Mouse (Mus musculus): ENCODE data around the gene Top2a.

Gene Top2a

GRCm38 (mm10) chr11:99023500-99024467, at the start of gene Top2a:
TSS of gene Top2a (minus strand) at chr11:99024189.
- DNase-seq: peak; percentile 99

GRCm38 (mm10) chr11:99073781-99074180, 49.8 kb upstream of the Top2a start:
- no peak for DNase-seq

DNA sequence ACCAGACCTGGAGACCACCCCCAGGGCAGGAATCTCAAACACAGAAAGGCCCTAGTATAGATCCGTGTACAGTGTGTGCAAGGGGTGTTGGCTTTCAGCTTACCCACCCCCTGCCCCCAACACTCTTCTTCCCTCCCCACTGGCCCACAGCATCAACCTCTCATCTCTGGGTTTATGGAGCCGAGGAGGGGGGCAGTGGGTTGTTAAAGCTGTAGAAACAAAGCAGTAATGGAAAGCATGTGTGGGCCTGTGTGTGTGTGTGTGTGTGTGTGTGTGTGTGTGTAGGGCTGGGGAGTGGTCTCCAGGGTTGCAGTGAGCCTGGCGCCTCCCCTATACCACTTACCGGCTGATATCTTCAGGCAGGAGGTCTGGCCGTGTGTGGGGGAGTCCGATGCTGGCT, 47.9 kb upstream of the Top2a start:
- peak; percentile 21 for DNase-seq

GRCm38 (mm10) chr11:99068455-99068854, 44.5 kb upstream of the Top2a start:
- DNase-seq: no peak

- DNase-seq: no peak
Measured at GRCm38 (mm10) chr11:99067591-99067990, 43.6 kb upstream of the Top2a start.

GRCm38 (mm10) chr11:99065979-99066378, 42.0 kb upstream of the Top2a start:
- peak; percentile 94 for DNase-seq

- DNase-seq: peak; percentile 23
Measured at GRCm38 (mm10) chr11:99065353-99065752, 41.4 kb upstream of the Top2a start.

DNA sequence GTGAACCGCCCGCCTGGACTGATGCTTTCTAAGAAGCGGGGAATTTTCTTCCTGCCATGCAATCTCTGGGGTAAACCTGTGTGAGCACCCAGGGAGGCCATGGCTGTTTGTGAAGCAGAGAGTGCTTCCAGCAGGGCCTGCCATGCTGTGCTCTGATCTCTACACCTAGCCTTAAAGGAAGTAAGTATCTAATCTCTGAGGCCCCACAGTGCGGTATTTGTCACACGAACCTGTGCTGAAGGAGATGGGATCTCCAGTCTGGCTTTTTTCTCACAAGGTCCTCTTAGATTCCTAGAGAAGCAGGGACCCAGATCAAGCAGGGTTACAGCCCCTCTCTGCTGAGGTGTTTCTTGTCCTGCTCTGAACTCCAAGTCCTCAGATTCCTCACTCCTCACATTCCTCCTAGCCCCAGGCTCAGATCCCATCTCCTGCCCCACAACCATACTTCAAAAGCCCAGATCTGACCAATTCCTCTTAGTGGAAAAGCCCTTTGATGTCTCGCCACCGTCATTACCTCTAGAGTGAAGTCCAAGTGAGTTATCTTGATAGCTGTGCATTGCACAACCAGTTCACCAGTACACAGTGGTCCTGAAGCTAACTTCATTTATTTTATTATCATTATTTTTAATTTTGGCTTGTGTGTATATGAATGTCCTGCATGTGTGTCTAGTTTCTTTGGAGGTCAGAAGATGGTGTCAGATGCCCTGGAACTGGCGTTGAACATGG, 39.6 kb upstream of the Top2a start:
- DNase-seq: no peak

- no peak for DNase-seq
Measured at GRCm38 (mm10) chr11:99062661-99063060, 38.7 kb upstream of the Top2a start.

- DNase-seq: no peak
Measured at GRCm38 (mm10) chr11:99060435-99060834, 36.4 kb upstream of the Top2a start.

- peak; percentile 30 for DNase-seq
Measured at GRCm38 (mm10) chr11:99055571-99056452, 31.8 kb upstream of the Top2a start.

GRCm38 (mm10) chr11:99055143-99055542, 31.2 kb upstream of the Top2a start:
- DNase-seq: no peak

- no peak for DNase-seq
Measured at GRCm38 (mm10) chr11:99047643-99048042, 23.7 kb upstream of the Top2a start.

DNA sequence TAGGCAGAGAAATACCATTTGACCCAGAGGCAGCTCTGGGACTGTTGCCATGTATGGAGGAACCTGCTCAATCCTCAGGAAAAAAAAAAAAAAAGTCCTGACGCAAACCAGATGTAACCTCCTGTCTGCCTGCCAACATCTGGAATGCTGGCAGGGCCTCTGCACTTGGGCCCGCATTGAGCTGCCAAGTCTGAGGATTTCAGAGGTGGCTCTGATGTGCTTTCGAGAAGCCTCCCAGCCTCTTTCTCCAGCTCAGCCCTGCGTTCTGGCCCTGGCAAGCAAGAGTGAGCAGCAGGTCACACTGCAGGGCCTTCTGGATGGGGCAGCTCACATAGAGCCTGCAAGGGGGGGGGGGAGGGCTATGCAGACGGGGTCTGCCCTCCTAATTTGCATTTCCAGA, 23.1 kb upstream of the Top2a start:
- no peak for DNase-seq

DNA sequence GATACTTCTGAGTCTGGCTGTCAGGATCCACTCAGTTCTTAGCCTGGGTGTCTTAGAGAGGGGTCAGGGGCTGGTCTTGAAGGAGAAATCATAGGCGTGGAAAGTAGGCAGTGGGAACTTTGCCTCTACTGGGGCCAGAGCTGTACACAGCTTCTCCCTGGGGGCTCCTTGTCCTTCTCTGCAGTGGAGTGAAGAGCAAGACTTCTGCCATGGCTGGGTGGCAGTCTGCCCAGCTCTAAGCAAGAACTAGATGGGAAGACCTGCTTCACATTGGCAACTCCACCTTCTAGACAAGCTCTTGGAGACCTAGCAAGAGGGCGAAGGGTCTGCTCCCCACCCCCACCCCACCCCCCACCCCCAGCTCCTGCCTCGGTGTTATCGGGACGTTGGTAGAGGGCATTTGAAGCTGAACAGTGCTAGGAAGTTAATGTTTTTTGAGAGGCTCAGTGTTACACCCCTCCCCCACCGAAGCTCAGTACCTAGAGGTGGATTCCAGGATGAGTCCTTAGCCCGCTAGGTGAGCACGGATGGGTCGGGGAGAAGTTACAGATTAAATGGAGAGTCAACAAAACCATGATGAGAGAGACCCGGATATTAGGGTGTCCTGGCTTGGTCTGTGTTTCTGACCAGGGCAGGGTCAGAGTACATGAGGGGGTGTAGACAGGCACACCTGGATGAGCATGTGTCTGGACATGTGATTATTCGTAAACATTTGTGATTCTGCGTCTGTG, 21.3 kb upstream of the Top2a start:
- DNase-seq: no peak

- no peak for DNase-seq
Measured at GRCm38 (mm10) chr11:99044306-99044705, 20.3 kb upstream of the Top2a start.

DNA sequence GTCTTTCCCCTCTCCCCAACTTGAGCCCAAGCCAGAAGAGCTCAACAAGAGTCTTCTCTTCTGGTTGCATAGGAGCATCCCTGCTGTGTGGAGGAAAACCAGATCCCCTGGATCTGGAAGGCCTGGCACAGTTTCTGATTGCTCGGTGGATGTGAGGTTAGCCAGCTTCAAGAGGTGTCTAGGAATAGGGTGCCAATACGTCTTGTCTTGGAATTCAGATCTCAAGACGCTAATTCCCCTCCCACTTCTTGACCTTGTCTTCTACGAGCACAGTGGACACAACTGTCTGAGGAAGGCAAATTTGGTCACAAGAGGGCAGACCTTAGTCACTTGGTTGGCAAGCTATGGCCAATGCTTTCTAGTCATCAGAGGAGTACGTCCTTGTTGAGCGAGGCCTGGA, 19.6 kb upstream of the Top2a start:
- DNase-seq: no peak

DNA sequence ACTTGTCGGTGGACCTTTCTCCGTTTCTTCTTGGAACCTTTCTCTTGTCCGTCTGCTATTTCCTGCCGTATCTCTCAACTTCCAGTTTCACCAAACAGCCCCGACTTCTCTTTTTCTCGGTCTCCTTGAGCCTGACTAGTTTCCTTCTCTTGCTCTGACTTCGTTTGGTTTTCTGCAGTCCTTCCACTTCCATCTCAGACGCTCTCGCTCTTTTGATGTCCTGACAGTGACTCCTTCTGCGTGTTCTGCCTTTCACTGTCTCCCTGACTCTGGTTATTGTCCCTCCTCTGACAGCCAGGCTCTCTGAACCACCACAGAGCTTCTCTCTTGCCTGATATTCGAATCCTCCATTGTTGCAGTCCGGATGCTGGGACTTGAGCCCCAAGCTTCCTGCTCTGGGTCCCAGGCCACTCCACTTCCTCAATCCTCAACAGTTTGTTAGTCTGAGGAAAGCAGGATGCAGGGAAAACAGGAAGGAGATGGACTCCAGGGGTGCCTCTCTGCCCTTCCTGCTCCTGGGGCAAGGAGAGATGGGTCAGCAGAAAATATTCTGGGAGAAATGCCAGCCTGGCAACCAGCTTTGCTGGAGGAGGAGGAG, 18.9 kb upstream of the Top2a start:
- DNase-seq: peak; percentile 32

- no peak for DNase-seq
Measured at GRCm38 (mm10) chr11:99041841-99042780, 18.1 kb upstream of the Top2a start.

GRCm38 (mm10) chr11:99041051-99041729, 17.2 kb upstream of the Top2a start, which contains the start of gene Igfbp4:
TSS of gene Igfbp4 (plus strand) at chr11:99041244.
- peak; percentile 90 for DNase-seq
